Mouse (Mus musculus) C2C12 (cell line): ENCODE data around the gene Spout1. TPM values are rescaled to one million over a fixed set of nuclear protein-coding genes. Genes with fewer than 3 reads are reported as not detected.

ENCODE experiments used
- H3K27me3 ChIP-seq: one replicate; pipeline ENCODE4 v1.6.1; 2011; ENCODE audit not compliant: control insufficient read depth, insufficient read depth, insufficient read length
- H3K36me3 ChIP-seq: one replicate; pipeline ENCODE4 v1.6.1; 2011; ENCODE audit not compliant: control insufficient read depth, insufficient read depth
- H3K4me3 ChIP-seq: one replicate; pipeline ENCODE4 v1.5.1; 2011; ENCODE audit warnings: mild to moderate bottlenecking, control low read depth; ENCODE audit not compliant: poor library complexity, insufficient read depth, severe bottlenecking
- H3K79me2 ChIP-seq: one replicate; pipeline ENCODE4 v1.6.1; 2011; ENCODE audit not compliant: control insufficient read depth, insufficient read depth
- H3K79me3 ChIP-seq: one replicate; pipeline ENCODE4 v1.6.1; 2011; ENCODE audit warnings: low read depth, control low read depth
- H3ac ChIP-seq: one replicate; pipeline ENCODE3; 2011; ENCODE audit warnings: low read depth; ENCODE audit not compliant: control insufficient read depth, insufficient read length
- CEBPB ChIP-seq: IDR thresholded peaks from one replicate; pipeline ENCODE4 v1.6.1; 2011; ENCODE audit warnings: low read depth, mild to moderate bottlenecking, control low read depth, moderate library complexity
- CTCF ChIP-seq: IDR thresholded peaks from one replicate; pipeline ENCODE4 v1.5.1; 2011; ENCODE audit not compliant: control insufficient read depth, insufficient read depth, insufficient read length
- FOSL1 ChIP-seq: IDR thresholded peaks from one replicate; pipeline ENCODE4 v1.8.0; 2011; ENCODE audit warnings: mild to moderate bottlenecking, low read length; ENCODE audit not compliant: poor library complexity, insufficient read depth, severe bottlenecking
- MAX ChIP-seq: IDR thresholded peaks from one replicate; pipeline ENCODE4 v1.6.1; 2011; ENCODE audit warnings: mild to moderate bottlenecking, control low read depth
- MYOD1 ChIP-seq: IDR thresholded peaks from one replicate; pipeline ENCODE4 v1.6.1; 2011; ENCODE audit warnings: low read depth; ENCODE audit not compliant: control insufficient read depth, insufficient read length
- MYOG ChIP-seq: IDR thresholded peaks from one replicate; pipeline ENCODE4 v1.6.1; 2011; ENCODE audit not compliant: control insufficient read depth, insufficient read length; ENCODE audit errors: extremely low read depth
- USF1 ChIP-seq: IDR thresholded peaks from one replicate; pipeline ENCODE4 v1.6.1; 2011; ENCODE audit warnings: low read depth, mild to moderate bottlenecking, control low read depth, moderate library complexity
- polyA plus RNA-seq: library from polyadenylated mRNA; unstranded; fragments of >200 nt; fragmentation: generic; extraction: Trizol; gene quantifications from one replicate; pipeline ENCODE4 v1.2.1, GENCODE M21; 2012; ENCODE audit warnings: missing spikeins

Spout1 gene
- polyA plus RNA-seq, 1 experiment: 33.4 TPM

DNA sequence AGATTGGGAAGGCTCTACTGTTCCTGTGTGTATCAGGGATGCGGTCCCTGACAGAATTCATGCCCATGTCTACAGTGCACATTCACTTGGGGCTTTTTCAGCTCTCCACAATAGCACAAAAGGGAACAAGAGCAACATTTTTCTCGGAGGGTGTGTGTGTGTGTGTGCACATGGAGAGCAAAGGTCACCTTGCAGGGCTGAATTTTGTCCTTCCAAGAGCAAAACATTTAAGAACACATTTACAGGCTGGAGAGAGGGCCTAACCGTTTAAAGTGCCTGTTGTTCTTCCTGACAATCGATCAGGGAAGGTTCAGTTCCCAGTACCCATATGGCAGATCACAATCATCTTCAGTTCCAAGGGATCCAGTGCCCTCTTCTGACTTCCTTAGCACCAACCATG, 48.1 kb downstream of the Spout1 start:
- Histone ChIP-seq H3ac (no peak overlapping the region), H3K27me3 (no peaks in the 10 kb centered on the region), H3K79me2 (peaks cover 15% of the 10 kb centered on the region), H3K79me3 (peaks cover 4% of the 10 kb centered on the region), H3K36me3 (no peaks in the 10 kb centered on the region), H3K4me3 (no peak overlapping the region)
- TF ChIP-seq CTCF (no peak), MAX (no peak), CEBPB (no peak), MYOG (no peak), USF1 (no peak)

GRCm38 (mm10) chr2:30128789-30129188, 49.5 kb downstream of the Spout1 start:
- H3ac ChIP-seq: no peak overlapping the region
- peaks cover under 1% of the 10 kb centered on the region for H3K79me3 ChIP-seq
- H3K79me2 ChIP-seq: peaks cover 4% of the 10 kb centered on the region
- no peaks in the 10 kb centered on the region for H3K36me3 ChIP-seq
- peak; percentile 80 for TF ChIP-seq MAX
- TF ChIP-seq MYOG: no peak
- no peak for TF ChIP-seq CTCF
- TF ChIP-seq USF1: no peak
- TF ChIP-seq FOSL1: no peak
- no peak for TF ChIP-seq CEBPB
- TF ChIP-seq MYOD1: no peak
- H3K4me3 ChIP-seq: no peak overlapping the region
- no peaks in the 10 kb centered on the region for H3K27me3 ChIP-seq

GRCm38 (mm10) chr2:30124472-30125274, 53.6 kb downstream of the Spout1 start, which contains the start of gene Zer1:
Gene Zer1 (minus strand): TSS chr2:30124585.
- peak within 1 kb of the TSS; percentile 59 for H3K4me3 ChIP-seq
- peaks cover 10% of the 10 kb centered on the region for H3K79me2 ChIP-seq
- peak within 1 kb of the TSS; percentile 92 for H3ac ChIP-seq
- H3K79me3 ChIP-seq: no peaks in the 10 kb centered on the region
- H3K36me3 ChIP-seq: no peaks in the 10 kb centered on the region
- no peak for TF ChIP-seq FOSL1
- TF ChIP-seq MYOG: no peak
- peak; percentile 68 for TF ChIP-seq MAX
- no peak for TF ChIP-seq USF1
- H3K27me3 ChIP-seq: no peaks in the 10 kb centered on the region

DNA sequence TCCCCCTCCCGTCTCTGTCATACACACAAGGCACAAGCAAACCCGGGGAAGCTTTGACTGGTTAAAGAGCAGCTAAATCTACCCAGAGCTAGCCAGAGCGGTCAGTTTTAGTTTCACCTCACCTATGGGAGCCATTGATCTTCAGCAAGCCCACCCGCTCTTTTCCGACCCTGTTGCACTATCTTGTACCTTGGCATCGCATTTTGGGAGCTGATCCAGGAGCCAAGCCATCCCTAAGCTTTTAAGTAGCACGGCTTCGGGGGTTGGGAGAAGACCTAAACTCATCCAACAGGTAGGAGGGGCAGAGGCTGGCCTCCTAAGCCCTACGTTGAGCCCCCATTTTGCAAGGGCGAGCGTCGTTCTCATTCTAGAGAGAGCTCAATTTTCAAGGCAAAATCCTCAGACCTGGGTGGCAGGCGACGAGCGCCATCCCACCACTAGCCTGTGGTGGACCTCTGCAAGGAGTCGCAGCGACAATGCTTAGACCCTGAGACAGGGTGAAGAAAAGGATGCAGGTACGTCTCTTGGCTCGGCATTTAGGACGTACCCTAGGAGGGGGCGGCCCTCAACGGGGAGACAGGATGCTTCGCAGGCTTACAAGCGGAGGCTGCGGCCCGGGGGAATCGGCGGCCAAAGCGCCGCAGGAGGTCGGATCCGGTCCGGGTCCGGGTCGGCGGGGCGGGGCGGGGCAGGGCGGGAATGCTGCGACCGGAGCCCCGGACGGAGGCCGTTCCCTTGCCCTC, 54.4 kb downstream of the Spout1 start:
- TF ChIP-seq FOSL1: no peak
- TF ChIP-seq USF1: no peak
- TF ChIP-seq MYOG: no peak
- TF ChIP-seq MAX: no peak
- no peak for TF ChIP-seq MYOD1
- no peak for TF ChIP-seq CTCF
- TF ChIP-seq CEBPB: no peak
- Histone ChIP-seq H3K79me3 (no peaks in the 10 kb centered on the region), H3K36me3 (no peaks in the 10 kb centered on the region), H3K79me2 (peaks cover 10% of the 10 kb centered on the region), H3K4me3 (peak overlapping the region; percentile 59), H3ac (peak overlapping the region; percentile 92), H3K27me3 (no peaks in the 10 kb centered on the region)

Other genes with a start within 250 kb of the Spout1 start
- 30.2 TPM for gene Gle1, start 243.0 kb downstream of the Spout1 start, polyA plus RNA-seq
- gene Sptan1, start 212.9 kb downstream of the Spout1 start, polyA plus RNA-seq: 93.4 TPM
- gene Wdr34, start 129.6 kb downstream of the Spout1 start, polyA plus RNA-seq: 16.4 TPM
- gene Set, start 121.1 kb downstream of the Spout1 start, polyA plus RNA-seq: 312 TPM
- 5.5 TPM for gene Pkn3, start 100.8 kb downstream of the Spout1 start, polyA plus RNA-seq
- 31.5 TPM for gene Zdhhc12, start 84.8 kb downstream of the Spout1 start, polyA plus RNA-seq
- 7.2 TPM for gene Zer1, start 53.9 kb downstream of the Spout1 start, polyA plus RNA-seq
- 25.3 TPM for gene Tbc1d13, start 44.7 kb downstream of the Spout1 start, polyA plus RNA-seq
- 16.1 TPM for gene Endog, start 7.0 kb downstream of the Spout1 start, polyA plus RNA-seq
- gene Kyat1, start 27.4 kb upstream of the Spout1 start, polyA plus RNA-seq: 2.7 TPM
- gene Lrrc8a, start 59.3 kb upstream of the Spout1 start, polyA plus RNA-seq: 20.6 TPM
- gene Gm28035, start 62.1 kb upstream of the Spout1 start, polyA plus RNA-seq: 0.01 TPM
- 1.4 TPM for gene Phyhd1, start 87.7 kb upstream of the Spout1 start, polyA plus RNA-seq
- gene Gm28038, start 102.6 kb upstream of the Spout1 start, polyA plus RNA-seq: 0.16 TPM
- 28.3 TPM for gene Dolk, start 107.9 kb upstream of the Spout1 start, polyA plus RNA-seq
- 54.6 TPM for gene Nup188, start 107.9 kb upstream of the Spout1 start, polyA plus RNA-seq
- 60.0 TPM for gene Sh3glb2, start 180.9 kb upstream of the Spout1 start, polyA plus RNA-seq
- gene Miga2, start 185.8 kb upstream of the Spout1 start, polyA plus RNA-seq: 29.4 TPM
- 19.4 TPM for gene Dolpp1, start 213.8 kb upstream of the Spout1 start, polyA plus RNA-seq
- gene Crat, start 237.4 kb upstream of the Spout1 start, polyA plus RNA-seq: 22.5 TPM
- gene Ptpa, start 237.6 kb upstream of the Spout1 start, polyA plus RNA-seq: 213 TPM